Mouse (Mus musculus) embryo, embryonic 9.5 days (tissue): ENCODE measurements around the gene Cntn2.

Source experiments
- DNase-seq: peaks from one replicate; pipeline ENCODE4 v3.0.0-alpha.2; 2017; ENCODE audit errors: extremely low spot score

The Cntn2 gene

GRCm38 (mm10) chr1:132542762-132543306, at the start of gene Cntn2:
Gene Cntn2 (minus strand): TSS chr1:132543256.
- DNase-seq, result peak; percentile 54

- no peak for DNase-seq
Measured at GRCm38 (mm10) chr1:132592145-132592544, 49.1 kb upstream of the Cntn2 start.

GRCm38 (mm10) chr1:132591399-132591930, 48.4 kb upstream of the Cntn2 start:
- DNase-seq, result no peak

GRCm38 (mm10) chr1:132586679-132587201, 43.7 kb upstream of the Cntn2 start:
- no peak for DNase-seq

- no peak for DNase-seq
Measured at GRCm38 (mm10) chr1:132585376-132585775, 42.3 kb upstream of the Cntn2 start.

GRCm38 (mm10) chr1:132582998-132583604, 40.0 kb upstream of the Cntn2 start:
- DNase-seq, result no peak

- no peak for DNase-seq
Measured at GRCm38 (mm10) chr1:132581845-132582839, 39.1 kb upstream of the Cntn2 start.

GRCm38 (mm10) chr1:132580063-132580462, 37.0 kb upstream of the Cntn2 start:
- DNase-seq, result no peak

GRCm38 (mm10) chr1:132576845-132577244, 33.8 kb upstream of the Cntn2 start:
- no peak for DNase-seq

- DNase-seq, result no peak
Measured at GRCm38 (mm10) chr1:132572851-132573250, 29.8 kb upstream of the Cntn2 start.

- no peak for DNase-seq
Measured at GRCm38 (mm10) chr1:132571613-132572012, 28.6 kb upstream of the Cntn2 start.

- DNase-seq, result no peak
Measured at GRCm38 (mm10) chr1:132570906-132571305, 27.9 kb upstream of the Cntn2 start.

- no peak for DNase-seq
Measured at GRCm38 (mm10) chr1:132570068-132570780, 27.2 kb upstream of the Cntn2 start.

- DNase-seq, result no peak
Measured at GRCm38 (mm10) chr1:132569516-132569915, 26.5 kb upstream of the Cntn2 start.

- DNase-seq, result no peak
Measured at GRCm38 (mm10) chr1:132567336-132568125, 24.5 kb upstream of the Cntn2 start.

- DNase-seq, result no peak
Measured at GRCm38 (mm10) chr1:132565766-132566165, 22.7 kb upstream of the Cntn2 start.

GRCm38 (mm10) chr1:132564946-132565345, 21.9 kb upstream of the Cntn2 start:
- DNase-seq, result no peak

GRCm38 (mm10) chr1:132562337-132562795, 19.3 kb upstream of the Cntn2 start:
- DNase-seq, result no peak

GRCm38 (mm10) chr1:132560907-132561700, 18.0 kb upstream of the Cntn2 start:
- no peak for DNase-seq

- DNase-seq, result peak; percentile 54
Measured at GRCm38 (mm10) chr1:132559045-132559444, 16.0 kb upstream of the Cntn2 start.
